Mouse (Mus musculus): ENCODE data around the gene Ccnjl.
A peak's percentile ranks its signal among the peaks of the same experiment; 100 is the strongest.

Ccnjl gene

GRCm38 (mm10) chr11:43624341-43624740 lies 95.8 kb downstream of the Ccnjl start:
- no peak for DNase-seq (ENCODE audit: low spot score in 2 of 2)

DNA sequence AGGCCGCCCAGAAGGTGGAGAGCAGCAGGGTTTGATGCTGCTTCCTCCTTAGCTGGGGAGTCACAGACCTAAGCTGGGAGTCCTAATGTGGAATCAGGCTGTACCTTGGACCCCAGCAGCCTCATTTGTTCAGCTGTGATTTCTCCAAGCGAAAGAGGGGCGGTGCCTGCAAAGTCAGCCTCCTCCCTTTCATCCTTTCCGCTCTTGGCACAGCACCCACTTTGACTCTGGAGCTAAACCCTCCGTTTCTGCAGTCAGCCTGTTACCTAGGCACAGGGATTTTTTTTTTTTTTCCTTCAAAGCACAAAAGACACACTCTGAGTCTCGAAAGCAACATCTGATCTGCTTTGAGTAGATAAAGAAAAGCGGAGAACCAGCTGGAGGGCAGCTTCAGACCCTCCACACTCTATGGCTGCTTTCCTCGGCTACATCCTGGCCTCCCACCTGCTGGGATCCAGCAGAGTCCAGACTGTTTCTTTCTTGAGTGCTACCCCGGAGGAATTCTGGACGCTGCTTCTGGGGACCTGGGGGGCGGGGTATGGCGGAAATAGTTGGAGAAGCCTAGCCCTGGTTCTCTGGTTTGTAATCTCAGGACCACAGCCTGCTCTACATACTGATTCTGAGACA lies 97.8 kb downstream of the Ccnjl start:
- peak in 1 of 2 experiments; percentile 29 for DNase-seq (ENCODE audit: low spot score in 2 of 2)

DNA sequence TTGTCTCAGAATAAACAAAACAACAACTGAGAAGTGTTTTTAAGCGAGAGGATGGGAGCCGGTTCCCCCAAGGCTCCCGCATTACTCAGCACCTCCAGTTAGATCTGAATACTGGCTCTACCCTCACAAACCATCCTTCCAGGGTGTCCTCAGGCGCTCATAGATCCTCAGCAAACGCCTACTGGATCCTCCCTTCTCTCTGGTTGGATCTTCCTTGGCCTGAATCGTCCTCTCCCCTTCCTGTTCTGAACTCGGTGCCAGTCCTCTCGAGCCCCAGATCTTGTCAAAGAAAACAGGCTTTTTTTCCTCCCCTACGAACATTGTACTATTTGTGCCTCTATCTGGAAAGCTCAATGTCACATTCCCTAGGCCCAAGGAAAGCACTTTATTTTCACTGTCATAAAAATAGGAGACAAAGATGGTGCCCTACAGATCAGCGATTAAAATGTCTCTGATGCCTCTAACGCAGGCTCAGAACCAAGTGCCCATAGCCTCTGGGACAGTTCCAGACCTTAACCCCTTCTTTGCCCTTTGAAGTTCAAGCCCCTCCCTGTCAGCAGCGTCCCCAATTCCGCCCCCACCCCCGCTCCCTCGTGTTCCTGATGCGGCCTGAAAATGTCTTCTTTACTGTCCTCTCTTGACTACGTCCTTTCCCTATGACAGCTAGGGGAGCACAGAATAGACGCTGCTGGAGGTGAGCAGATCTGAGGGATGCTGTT lies 98.5 kb downstream of the Ccnjl start:
- DNase-seq (ENCODE audit: low spot score in 2 of 2), result no peak

DNA sequence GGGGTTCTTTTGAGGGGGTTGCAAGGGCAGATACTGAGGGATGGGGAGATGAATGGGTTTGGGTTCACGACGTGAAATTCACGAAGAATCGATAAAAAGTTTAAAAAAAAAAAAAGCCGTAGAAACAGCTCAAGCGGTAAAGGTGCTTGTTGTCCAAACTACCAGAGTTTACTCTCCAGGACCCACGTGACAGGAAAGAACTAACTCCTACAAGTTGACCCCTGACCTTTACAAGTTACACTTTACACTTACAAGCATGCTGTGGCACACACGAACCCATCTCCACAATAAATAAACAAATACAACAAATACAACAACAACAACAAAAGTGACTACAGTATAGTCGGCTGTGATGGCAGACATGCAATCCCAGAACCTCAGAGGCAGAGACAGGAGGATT lies 103.1 kb downstream of the Ccnjl start:
- DNase-seq (ENCODE audit: low spot score in 2 of 2), result no peak

GRCm38 (mm10) chr11:43632566-43632965 lies 104.0 kb downstream of the Ccnjl start:
- DNase-seq (ENCODE audit: low spot score in 2 of 2), result no peak

GRCm38 (mm10) chr11:43633165-43633564 lies 104.6 kb downstream of the Ccnjl start:
- DNase-seq (ENCODE audit: low spot score in 2 of 2), result no peak

DNA sequence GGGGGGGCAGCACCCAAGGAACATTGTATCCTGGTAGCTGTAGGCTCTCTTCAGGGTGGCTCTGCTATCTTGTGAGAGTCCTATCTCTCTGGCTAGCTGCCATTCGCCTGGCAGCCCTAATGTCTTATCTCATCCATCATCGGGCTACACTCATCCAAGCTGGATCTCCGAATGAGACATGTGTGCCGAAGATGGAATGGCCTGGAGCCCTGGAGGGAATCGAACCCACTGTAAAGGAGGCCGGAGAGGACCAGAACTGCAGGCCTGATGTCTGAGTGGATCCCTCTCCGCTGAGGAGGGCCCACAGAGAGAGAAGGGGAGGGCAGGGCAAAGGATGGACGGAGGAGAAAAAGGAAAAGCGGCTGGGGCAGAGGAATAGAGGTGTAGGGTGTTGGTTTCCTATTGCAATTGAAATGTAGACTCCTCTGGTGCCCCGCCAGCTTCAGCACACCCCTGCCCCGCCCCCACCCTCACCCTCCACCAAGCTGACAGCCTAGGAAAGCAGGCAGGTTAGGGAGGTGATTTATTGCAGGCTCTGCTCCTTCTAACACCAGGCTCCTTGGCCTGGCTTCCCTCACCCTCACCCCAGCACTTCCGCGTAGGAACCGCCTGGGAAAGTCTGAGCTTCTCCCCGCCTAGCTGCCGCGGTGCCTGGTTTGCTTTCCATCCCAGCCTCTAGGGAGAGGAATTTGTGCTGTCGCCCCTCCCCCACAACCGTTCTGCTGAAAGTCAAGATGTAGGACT lies 105.2 kb downstream of the Ccnjl start:
- DNase-seq (ENCODE audit: low spot score in 2 of 2), result peak; percentile 37 to 50

All from urinary bladder, postnatal 36 days (tissue).